Mouse (Mus musculus) heart, embryonic 15.5 days (tissue): ENCODE measurements around the gene Epha8. TPM values are rescaled to one million over a fixed set of nuclear protein-coding genes. Genes with fewer than 3 reads are reported as not detected.

ENCODE experiments used
- ATAC-seq: fragments of 200-750 bp; cut with Nextera tagmentation; replicated peaks from 2 replicates; pipeline ENCODE4 v1.8.0; 2017; ENCODE audit warnings: low read depth, moderate TSS enrichment; ENCODE audit not compliant: insufficient number of reproducible peaks, insufficient read depth, low FRiP score
- H3K27ac ChIP-seq: fragments of 300-500 bp; sonication (generic); 2 replicates; pipeline ENCODE4 v1.5.1; 2015; ENCODE audit warnings: mild to moderate bottlenecking, inconsistent platforms
- H3K27me3 ChIP-seq: fragments of 300-500 bp; sonication (generic); 2 replicates; pipeline ENCODE4 v1.6.1; 2015; ENCODE audit warnings: inconsistent platforms
- H3K36me3 ChIP-seq: fragments of 300-500 bp; sonication (generic); 2 replicates; pipeline ENCODE4 v1.6.1; 2015; ENCODE audit warnings: mild to moderate bottlenecking, inconsistent platforms
- H3K4me1 ChIP-seq: fragments of 300-500 bp; sonication (generic); replicated peaks from 2 replicates; pipeline ENCODE4 v1.6.1; 2015; ENCODE audit warnings: inconsistent platforms
- H3K4me2 ChIP-seq: fragments of 300-500 bp; sonication (generic); 2 replicates; pipeline ENCODE4 v1.6.1; 2015; ENCODE audit warnings: inconsistent platforms, mild to moderate bottlenecking, moderate library complexity
- H3K4me3 ChIP-seq: fragments of 300-500 bp; sonication (generic); 2 replicates; pipeline ENCODE4 v1.5.1; 2015; ENCODE audit warnings: mild to moderate bottlenecking, inconsistent platforms
- H3K9ac ChIP-seq: fragments of 300-500 bp; sonication (generic); 2 replicates; pipeline ENCODE4 v1.6.1; 2015; ENCODE audit warnings: mild to moderate bottlenecking, inconsistent platforms
- H3K9me3 ChIP-seq: fragments of 300-500 bp; sonication (generic); replicated peaks from 2 replicates; pipeline ENCODE4 v1.6.1; 2016; ENCODE audit warnings: inconsistent platforms
- WGBS: fragments of 180-500 bp; shearing (Covaris S2); methylation state at CpG from one replicate; pipeline ENCODE4 v1.1.7; 2015; ENCODE audit warnings: mixed read lengths; 5-methylcytosine and 5-hydroxymethylcytosine counted together
- polyA plus RNA-seq: library from polyadenylated mRNA; unstranded; fragments of >200 nt; fragmentation: Nextera tagmentation; extraction: Ambion mirVana; gene quantifications from 2 replicates; pipeline ENCODE4 v1.2.1, GENCODE M21; 2015

Epha8 gene
- polyA plus RNA-seq, 1 experiment from 2014 or later, result 0.04 TPM

DNA sequence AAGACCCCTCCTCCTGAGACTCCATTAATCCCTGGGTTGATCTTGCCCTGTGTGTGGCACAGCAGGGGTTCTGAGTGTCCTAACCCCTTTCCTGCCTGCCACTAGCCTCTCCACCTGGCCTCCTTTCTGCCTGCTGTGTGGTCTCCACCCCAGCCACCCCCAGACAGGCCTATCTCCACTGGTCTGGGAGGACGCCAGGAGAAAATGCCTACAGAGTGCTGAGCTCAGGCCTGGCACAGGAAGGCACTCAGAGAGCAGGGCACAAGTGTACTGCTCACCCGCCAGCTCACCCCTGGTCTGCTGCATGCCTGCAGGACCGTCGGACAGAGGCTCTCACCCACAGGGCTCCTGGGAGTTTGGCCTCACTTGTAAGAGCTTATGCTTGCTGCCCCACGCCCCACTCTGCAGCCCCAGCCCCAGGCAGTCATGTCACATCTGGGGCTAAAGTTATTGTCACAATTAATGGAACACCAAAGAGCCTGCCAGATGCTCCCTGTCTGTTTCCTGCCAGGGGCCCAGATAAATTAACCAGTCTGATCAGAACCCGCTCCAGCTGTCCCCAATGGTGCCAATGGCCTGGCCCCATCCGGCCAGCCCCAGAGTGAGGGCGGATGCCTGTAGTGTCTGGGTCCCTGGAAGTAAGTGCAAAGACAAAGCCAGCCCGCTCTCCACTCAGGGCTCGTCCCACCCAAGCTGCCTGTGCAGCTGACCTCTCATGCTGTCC lies 7.2 kb downstream of the Epha8 start:
- no peaks in the 10 kb centered on the region for H3K9me3 ChIP-seq
- 38% methylated on average over 10 of the region's 10 CpGs for WGBS
- H3K9ac ChIP-seq, result no peak overlapping the region
- ATAC-seq, result peak; percentile 28; the same call in 1 of the 2 replicates
- H3K4me2 ChIP-seq, result no peak overlapping the region
- H3K27me3 ChIP-seq, result peaks cover 96% of the 10 kb centered on the region
- H3K4me1 ChIP-seq, result no peaks in the 10 kb centered on the region; the same call in 1 of the 2 replicates
- no peak overlapping the region for H3K27ac ChIP-seq
- H3K36me3 ChIP-seq, result no peaks in the 10 kb centered on the region
- no peak overlapping the region for H3K4me3 ChIP-seq

DNA sequence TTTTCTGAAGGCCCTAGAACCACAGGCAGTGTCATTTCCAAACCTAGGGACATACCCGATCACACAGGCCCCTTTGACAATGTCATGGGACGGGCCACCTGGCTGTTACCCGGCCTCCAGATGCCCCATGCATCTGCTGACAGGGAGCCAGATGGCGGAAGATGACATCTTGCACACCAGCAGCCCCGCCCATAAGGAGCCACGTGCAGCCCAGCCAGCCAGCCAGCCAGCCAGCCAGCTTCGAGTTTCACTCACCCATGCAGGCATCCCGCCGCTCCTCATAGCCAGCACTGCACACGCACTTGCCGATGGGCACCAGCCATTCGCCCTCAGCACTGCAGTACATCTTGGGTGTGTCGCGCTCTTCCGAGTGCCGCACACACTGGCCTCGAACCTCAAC lies 11.2 kb downstream of the Epha8 start:
- H3K27ac ChIP-seq, result no peak overlapping the region
- H3K27me3 ChIP-seq, result peaks cover 96% of the 10 kb centered on the region
- H3K4me1 ChIP-seq, result peaks cover 9% of the 10 kb centered on the region
- H3K4me2 ChIP-seq, result no peak overlapping the region
- H3K4me3 ChIP-seq, result no peak overlapping the region
- no peak for ATAC-seq
- H3K9me3 ChIP-seq, result no peaks in the 10 kb centered on the region
- no peak overlapping the region for H3K9ac ChIP-seq
- no peaks in the 10 kb centered on the region for H3K36me3 ChIP-seq
- 64% methylated on average over 17 of the region's 17 CpGs for WGBS

DNA sequence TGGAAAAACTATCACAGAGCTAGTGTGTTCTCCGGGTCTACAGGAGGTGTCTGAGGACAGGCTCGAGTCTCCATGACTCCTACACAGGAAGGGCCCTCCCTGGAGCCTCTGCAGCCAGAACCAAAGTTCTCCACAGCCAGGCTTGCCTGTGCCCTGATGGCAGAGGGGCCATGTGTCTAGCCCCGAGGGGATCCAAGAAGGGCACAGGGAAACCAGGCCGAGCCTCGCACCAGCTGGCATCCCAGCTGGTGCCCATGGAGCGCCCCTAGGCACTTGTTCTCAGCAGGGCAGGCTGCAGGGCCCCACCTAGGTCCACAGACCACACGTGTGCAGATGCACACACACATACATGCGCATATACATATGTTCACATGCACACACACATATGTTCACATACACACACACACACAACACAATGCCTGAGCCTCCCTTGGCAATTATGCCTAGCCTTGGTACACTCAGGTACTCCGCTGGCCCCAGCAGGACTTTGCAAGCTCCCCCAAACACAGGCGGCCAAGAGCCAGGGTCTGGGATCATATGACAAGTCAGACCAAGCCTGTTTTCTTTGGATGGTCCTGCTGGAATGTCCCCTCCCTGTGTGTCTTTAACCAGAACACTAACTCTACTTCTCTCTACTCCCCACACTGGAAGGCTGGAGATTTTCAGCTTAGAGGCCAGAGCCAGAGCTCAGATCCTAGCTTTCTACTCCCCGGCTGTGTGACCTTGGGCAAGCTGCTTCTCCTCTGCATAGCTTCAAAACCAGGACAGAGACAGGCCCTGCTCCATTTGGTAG lies 11.9 kb downstream of the Epha8 start:
- peaks cover 9% of the 10 kb centered on the region for H3K4me1 ChIP-seq
- no peaks in the 10 kb centered on the region for H3K9me3 ChIP-seq
- no peak overlapping the region for H3K4me3 ChIP-seq
- no peaks in the 10 kb centered on the region for H3K36me3 ChIP-seq
- no peak for ATAC-seq
- peaks cover 96% of the 10 kb centered on the region for H3K27me3 ChIP-seq
- WGBS, result 76% methylated on average over 11 of the region's 11 CpGs
- no peak overlapping the region for H3K9ac ChIP-seq
- no peak overlapping the region for H3K4me2 ChIP-seq
- H3K27ac ChIP-seq, result no peak overlapping the region

DNA sequence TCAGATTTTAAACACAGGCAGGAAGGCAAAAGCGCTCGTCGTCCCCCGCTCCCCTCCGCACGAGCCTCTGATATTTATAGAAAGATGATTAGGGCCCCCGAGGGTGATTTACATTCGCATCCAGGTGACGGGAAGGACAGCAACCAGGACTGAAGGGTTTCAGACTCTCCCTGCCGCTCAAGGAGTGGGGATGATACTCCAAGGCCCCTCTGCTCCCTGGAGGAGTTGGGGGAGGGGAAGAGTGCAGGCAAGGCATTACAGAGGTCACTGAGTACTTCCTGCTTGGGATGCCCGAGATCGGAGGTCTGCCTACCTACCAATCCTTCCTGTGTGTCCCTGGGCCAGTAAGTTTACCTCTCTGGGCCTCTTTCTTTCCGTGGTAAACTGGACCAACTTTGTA lies 13.4 kb downstream of the Epha8 start:
- 16% methylated on average over 13 of the region's 13 CpGs for whole genome bisulfite sequencing

DNA sequence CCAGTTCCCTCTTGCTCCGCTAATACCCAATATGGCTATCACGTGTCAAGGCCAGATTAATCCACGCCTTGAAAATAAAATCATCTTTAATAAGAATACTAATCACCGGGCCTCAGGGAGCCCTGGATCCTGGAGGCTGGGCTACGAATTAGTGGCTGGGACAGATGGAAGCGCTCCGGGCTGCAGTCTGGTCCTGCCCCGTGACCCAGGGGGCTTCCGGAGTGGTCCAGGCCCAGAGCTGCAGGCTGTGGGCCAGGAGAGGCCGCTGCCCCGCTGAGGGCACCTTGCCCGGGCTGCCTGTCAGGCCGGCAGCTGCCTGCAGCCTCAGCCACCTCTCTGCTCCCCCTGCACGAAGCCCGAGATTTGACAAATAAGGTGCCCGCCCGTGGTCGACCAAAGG lies 13.9 kb downstream of the Epha8 start:
- H3K27me3 ChIP-seq, result peaks cover 100% of the 10 kb centered on the region
- 18% methylated on average over 18 of the region's 18 CpGs for WGBS
- H3K9me3 ChIP-seq, result no peaks in the 10 kb centered on the region
- H3K9ac ChIP-seq, result no peak overlapping the region
- peaks cover 9% of the 10 kb centered on the region for H3K4me1 ChIP-seq
- no peaks in the 10 kb centered on the region for H3K36me3 ChIP-seq
- H3K27ac ChIP-seq, result no peak overlapping the region
- no peak overlapping the region; the same call in 1 of the 2 replicates for H3K4me3 ChIP-seq
- H3K4me2 ChIP-seq, result peak overlapping the region; percentile 41
- no peak for ATAC-seq

More for the DNA sequence above, 13.4 kb downstream of the Epha8 start:
- ATAC-seq, result no peak
- H3K4me3 ChIP-seq, result no peak overlapping the region
- no peak overlapping the region for H3K9ac ChIP-seq
- H3K4me1 ChIP-seq, result peaks cover 9% of the 10 kb centered on the region
- peaks cover 100% of the 10 kb centered on the region for H3K27me3 ChIP-seq
- no peaks in the 10 kb centered on the region for H3K36me3 ChIP-seq
- H3K27ac ChIP-seq, result no peak overlapping the region
- H3K4me2 ChIP-seq, result peak overlapping the region; percentile 41
- no peaks in the 10 kb centered on the region for H3K9me3 ChIP-seq

DNA sequence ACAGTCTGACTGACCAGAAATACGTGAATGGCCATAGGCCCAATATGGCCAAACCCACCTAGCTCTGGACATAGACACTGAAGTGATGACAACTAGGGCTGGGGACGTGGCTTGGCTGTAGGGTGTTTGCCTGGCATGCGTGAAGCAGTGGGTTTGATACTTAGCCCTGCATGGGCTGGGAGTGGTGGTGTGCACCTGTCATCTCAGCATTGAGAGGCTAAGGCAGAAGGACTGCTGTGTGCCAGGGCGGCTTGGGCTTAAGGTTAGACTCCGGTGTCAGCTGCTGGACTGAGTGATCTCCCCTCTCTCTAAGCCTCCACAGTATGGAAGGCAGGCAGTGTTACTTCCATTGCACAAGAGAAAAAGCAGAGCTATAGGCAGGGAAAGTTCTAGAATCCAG lies 18.7 kb downstream of the Epha8 start:
- Histone ChIP-seq H3K4me2 (no peak overlapping the region), H3K4me1 (peaks cover 13% of the 10 kb centered on the region), H3K36me3 (no peaks in the 10 kb centered on the region), H3K27ac (no peak overlapping the region), H3K9me3 (no peaks in the 10 kb centered on the region), H3K27me3 (peaks cover 81% of the 10 kb centered on the region), H3K4me3 (no peak overlapping the region), H3K9ac (no peak overlapping the region)
- 74% methylated on average over 5 of the region's 5 CpGs for WGBS
- ATAC-seq, result no peak

DNA sequence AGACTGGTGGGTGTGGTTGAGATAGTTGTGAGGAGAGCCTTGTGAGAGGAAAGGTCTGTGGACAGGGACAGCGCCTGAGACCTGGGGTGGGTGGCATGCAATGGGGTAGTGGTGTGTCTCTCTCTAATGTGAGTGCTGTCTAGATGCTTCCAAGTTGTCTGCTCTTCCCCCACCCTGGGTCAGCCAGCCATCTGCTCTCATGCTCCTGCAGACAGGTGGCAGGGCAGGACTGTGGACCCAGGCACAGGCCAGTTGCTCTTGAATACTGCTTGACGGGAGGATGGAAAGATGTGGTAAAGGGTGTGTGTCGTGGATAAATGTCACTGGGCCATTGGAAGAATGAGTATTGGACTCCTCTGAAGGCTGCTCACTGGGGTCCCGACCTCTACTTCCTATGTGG lies 19.3 kb downstream of the Epha8 start:
- H3K4me1 ChIP-seq, result peaks cover 8% of the 10 kb centered on the region
- H3K27me3 ChIP-seq, result peaks cover 81% of the 10 kb centered on the region
- no peak for ATAC-seq
- no peak overlapping the region for H3K4me2 ChIP-seq
- H3K9ac ChIP-seq, result no peak overlapping the region
- H3K4me3 ChIP-seq, result no peak overlapping the region
- WGBS, result 68% methylated on average over 4 of the region's 4 CpGs
- H3K9me3 ChIP-seq, result no peaks in the 10 kb centered on the region
- no peaks in the 10 kb centered on the region for H3K36me3 ChIP-seq
- no peak overlapping the region for H3K27ac ChIP-seq

DNA sequence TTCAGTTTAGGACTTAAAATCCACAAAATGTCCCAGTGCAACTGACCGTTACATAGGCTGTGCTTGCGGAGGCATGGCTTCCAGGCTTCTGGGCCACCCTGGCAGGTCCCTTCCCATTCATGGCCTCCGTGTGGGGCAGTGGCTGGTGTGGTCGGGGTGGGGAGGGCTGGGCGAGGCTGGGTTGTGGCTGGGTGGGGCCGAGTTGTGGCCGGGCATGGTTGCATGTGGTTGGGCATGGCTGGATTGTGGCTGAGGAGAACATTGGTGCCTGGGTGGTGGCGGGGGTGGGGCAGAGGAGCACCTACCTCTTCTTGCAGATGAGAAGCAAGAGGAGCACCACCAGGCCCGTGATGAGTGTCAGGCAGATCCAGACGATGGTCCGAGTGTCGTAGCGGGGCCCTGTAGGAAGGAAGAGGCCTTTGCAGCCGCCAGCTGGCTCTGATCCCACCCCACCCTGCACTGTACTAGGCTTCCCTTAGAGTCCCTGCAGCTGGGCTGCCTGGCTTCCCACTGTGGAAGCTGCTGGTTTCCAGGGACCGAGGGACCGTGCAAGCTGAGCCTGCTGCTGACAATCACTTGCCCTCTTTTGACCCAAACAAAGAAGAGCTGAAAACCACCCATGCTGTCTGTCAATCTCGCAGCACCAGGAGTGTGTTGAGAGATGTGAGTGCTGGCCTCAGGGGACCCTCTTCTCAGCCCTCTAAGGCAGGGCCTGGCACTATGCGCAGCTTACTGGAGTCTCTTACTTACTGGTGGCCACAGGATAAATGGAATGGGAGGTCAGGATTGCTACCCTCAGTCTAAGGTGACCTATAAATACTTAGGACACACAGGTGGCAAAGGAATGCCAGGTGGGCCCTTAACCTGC lies 21.6 kb downstream of the Epha8 start:
- peaks cover 81% of the 10 kb centered on the region for H3K27me3 ChIP-seq
- 0 out of 2 replicates have a peak, but pooled peaks have one; percentile 16 for ATAC-seq
- H3K4me1 ChIP-seq, result peaks cover 8% of the 10 kb centered on the region
- H3K4me2 ChIP-seq, result no peak overlapping the region
- H3K27ac ChIP-seq, result no peak overlapping the region
- no peak overlapping the region for H3K4me3 ChIP-seq
- no peak overlapping the region for H3K9ac ChIP-seq
- H3K36me3 ChIP-seq, result no peaks in the 10 kb centered on the region
- no peaks in the 10 kb centered on the region for H3K9me3 ChIP-seq
- 30% methylated on average over 18 of the region's 18 CpGs for WGBS

DNA sequence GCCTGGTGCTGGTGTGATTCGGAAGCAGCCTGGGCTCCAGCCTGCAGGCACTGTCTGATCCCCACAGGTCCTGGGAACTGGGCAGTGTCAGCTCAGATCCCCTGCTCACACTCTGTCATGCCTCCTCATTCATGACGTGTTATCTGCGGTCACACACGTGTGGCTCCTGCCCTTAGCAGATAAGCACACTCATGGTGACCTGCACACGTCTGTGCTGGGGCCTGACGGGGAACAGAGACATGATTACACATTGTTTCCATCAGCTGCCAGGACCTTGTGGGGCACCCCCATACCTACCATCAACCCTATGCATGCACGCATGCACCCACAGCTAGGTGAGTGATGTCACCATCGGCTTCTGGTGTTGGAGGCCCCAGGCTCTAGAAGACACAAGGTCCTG lies 26.1 kb downstream of the Epha8 start:
- no peak for ATAC-seq
- Histone ChIP-seq H3K4me1 (peaks cover 8% of the 10 kb centered on the region), H3K4me3 (no peak overlapping the region), H3K9ac (no peak overlapping the region), H3K27me3 (peaks cover 88% of the 10 kb centered on the region), H3K9me3 (no peaks in the 10 kb centered on the region), H3K27ac (no peak overlapping the region), H3K4me2 (no peak overlapping the region), H3K36me3 (no peaks in the 10 kb centered on the region)
- WGBS, result 54% methylated on average over 8 of the region's 8 CpGs

DNA sequence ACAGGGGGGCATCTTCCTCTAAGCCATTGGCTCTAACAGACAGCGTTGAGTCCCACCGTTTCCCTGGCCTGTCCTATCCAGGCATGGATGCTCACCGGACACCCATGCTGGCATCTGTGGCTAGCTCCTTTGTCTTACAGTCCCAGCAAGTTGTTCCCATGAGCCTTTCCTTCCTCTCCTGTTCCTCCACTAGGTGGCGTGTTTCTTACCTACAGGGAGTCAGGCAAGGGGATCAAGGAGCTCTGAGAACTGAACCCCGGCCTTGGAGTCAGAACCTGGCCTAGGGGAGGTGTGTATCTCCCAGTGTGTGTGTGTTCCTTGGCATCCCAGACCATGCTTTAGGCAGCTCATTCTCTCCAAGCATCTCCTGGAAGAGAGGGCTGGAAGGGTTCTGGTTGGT lies 27.7 kb downstream of the Epha8 start:
- Histone ChIP-seq H3K9me3 (no peaks in the 10 kb centered on the region), H3K36me3 (no peaks in the 10 kb centered on the region), H3K4me1 (no peaks in the 10 kb centered on the region), H3K4me2 (no peak overlapping the region), H3K9ac (no peak overlapping the region), H3K27ac (no peak overlapping the region), H3K27me3 (peaks cover 94% of the 10 kb centered on the region), H3K4me3 (no peak overlapping the region)
- 13% methylated on average over 5 of the region's 5 CpGs for WGBS
- no peak for ATAC-seq

DNA sequence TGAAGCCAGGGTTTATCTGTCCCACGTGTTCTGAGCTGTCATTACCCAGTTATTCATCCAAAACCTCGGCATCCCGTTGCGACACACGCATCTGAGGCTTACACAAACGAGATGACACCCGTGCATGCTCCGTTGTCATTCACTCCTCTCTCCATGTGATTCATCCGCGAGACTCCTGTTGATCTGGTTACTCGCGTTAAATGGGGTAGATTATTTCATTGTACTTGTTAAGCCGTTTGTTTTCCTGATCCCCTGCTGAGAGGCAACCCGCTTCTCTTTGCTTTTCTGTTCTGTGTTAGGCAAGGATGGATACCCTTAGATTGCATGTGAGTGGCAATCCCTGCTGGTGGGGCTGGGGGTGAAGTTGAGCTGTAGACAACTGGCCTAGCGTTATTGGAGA lies 30.8 kb downstream of the Epha8 start:
- no peaks in the 10 kb centered on the region for H3K9me3 ChIP-seq
- H3K27ac ChIP-seq, result no peak overlapping the region
- no peak overlapping the region for H3K4me2 ChIP-seq
- ATAC-seq, result no peak
- H3K27me3 ChIP-seq, result peaks cover 67% of the 10 kb centered on the region
- H3K9ac ChIP-seq, result no peak overlapping the region
- no peaks in the 10 kb centered on the region for H3K36me3 ChIP-seq
- H3K4me3 ChIP-seq, result no peak overlapping the region
- no peaks in the 10 kb centered on the region for H3K4me1 ChIP-seq
- 15% methylated on average over 15 of the region's 15 CpGs for WGBS
